Mouse (Mus musculus) stomach, postnatal 0 days (tissue): ENCODE results near the gene Ano2.

Experiments
- CTCF ChIP-seq: IDR thresholded peaks from 2 replicates; pipeline ENCODE4 v1.5.1; 2016; ENCODE audit warnings: antibody characterized with exemption, low read depth, mild to moderate bottlenecking, moderate library complexity
- EP300 ChIP-seq: optimal IDR thresholded peaks from 2 replicates; pipeline ENCODE3; 2016; ENCODE audit warnings: antibody characterized with exemption

- no peak for TF ChIP-seq CTCF
- no peak for TF ChIP-seq EP300
Measured at GRCm38 (mm10) chr6:126086321-126086950, 396.2 kb downstream of the Ano2 start.
